Mouse (Mus musculus): ENCODE measurements around the gene Dgki.

GRCm38 (mm10) chr6:36973096-36973495 is 326.9 kb downstream of the Dgki start:
- TF ChIP-seq CTCF (IDR thresholded peaks at IDR 0.05), result no peak
- no peak for TF ChIP-seq POLR2A (IDR thresholded peaks at IDR 0.05; ENCODE audit: insufficient read depth, low read depth, low read length)
- TF ChIP-seq EP300 (IDR thresholded peaks at IDR 0.05; ENCODE audit: insufficient read depth, low read depth, low read length), result no peak
